Mouse (Mus musculus) hindbrain, postnatal 0 days (tissue): ENCODE data around the gene Myo1h. TPM values are rescaled to one million over a fixed set of nuclear protein-coding genes. Genes with fewer than 3 reads are reported as not detected.

Experiments
- ATAC-seq: fragments of 200-750 bp; cut with Nextera tagmentation; 2 replicates; pipeline ENCODE4 v1.8.0; 2017; ENCODE audit warnings: mild to moderate bottlenecking, moderate TSS enrichment, moderate library complexity
- DNase-seq: peaks from one replicate; pipeline ENCODE4 v3.0.0-alpha.2; 2015; ENCODE audit warnings: low spot score
- H3K27ac ChIP-seq: fragments of 300-500 bp; sonication (generic); 2 replicates; pipeline ENCODE4 v1.5.1; 2014; ENCODE audit warnings: mild to moderate bottlenecking
- H3K27me3 ChIP-seq: fragments of 300-500 bp; sonication (generic); 2 replicates; pipeline ENCODE4 v1.6.1; 2014; ENCODE audit warnings: low read length, mixed read lengths; ENCODE audit not compliant: insufficient read depth
- H3K36me3 ChIP-seq: fragments of 300-500 bp; sonication (generic); 2 replicates; pipeline ENCODE4 v1.6.1; 2014; ENCODE audit warnings: low read length, mixed read lengths; ENCODE audit not compliant: insufficient read depth
- H3K4me1 ChIP-seq: fragments of 300-500 bp; sonication (generic); 2 replicates; pipeline ENCODE4 v1.6.1; 2014; ENCODE audit warnings: antibody characterized with exemption, low read length, mixed read lengths; ENCODE audit not compliant: insufficient read depth
- H3K4me2 ChIP-seq: fragments of 300-500 bp; sonication (generic); 2 replicates; pipeline ENCODE4 v1.6.1; 2014; ENCODE audit warnings: low read depth, mild to moderate bottlenecking, low read length, moderate library complexity, mixed read lengths
- H3K4me3 ChIP-seq: fragments of 300-500 bp; sonication (generic); 2 replicates; pipeline ENCODE4 v1.5.1; 2014; ENCODE audit warnings: low read length
- H3K9ac ChIP-seq: fragments of 300-500 bp; sonication (generic); replicated peaks from 2 replicates; pipeline ENCODE4 v1.6.1; 2014; ENCODE audit warnings: mild to moderate bottlenecking, low read length, moderate library complexity, mixed read lengths
- H3K9me3 ChIP-seq: fragments of 300-500 bp; sonication (generic); 2 replicates; pipeline ENCODE4 v1.6.1; 2016; ENCODE audit warnings: low read length, mixed read lengths
- CTCF ChIP-seq: IDR thresholded peaks from 2 replicates; pipeline ENCODE4 v1.5.1; 2016; ENCODE audit warnings: antibody characterized with exemption, control low read depth, low read depth
- WGBS: fragments of 180-500 bp; shearing (Covaris S2); extraction: QIAGEN DNeasy Blood & Tissue Kit; methylation state at CpG from one replicate; pipeline ENCODE4 v1.1.7; 2014; 5-methylcytosine and 5-hydroxymethylcytosine counted together
- microRNA-seq, 2 experiments: library from miRNA; unstranded; fragments of <30 nt; microRNA quantifications; one replicate each; pipeline ENCODE4; 2016
- polyA plus RNA-seq: library from polyadenylated mRNA; unstranded; fragments of >200 nt; fragmentation: Nextera tagmentation; extraction: Ambion mirVana; gene quantifications from 2 replicates; pipeline ENCODE4 v1.2.1, GENCODE M21; 2015
- total RNA-seq: library from RNA; depleted of rRNA; stranded (reverse); fragments of >200 nt; gene quantifications from 2 replicates; pipeline ENCODE4 v1.2.3, GENCODE M21; 2014; rRNA removed

The Myo1h gene
- total and polyA plus RNA-seq, 2 experiments from 2014 or later = 0.56 TPM; not detected in 1

DNA sequence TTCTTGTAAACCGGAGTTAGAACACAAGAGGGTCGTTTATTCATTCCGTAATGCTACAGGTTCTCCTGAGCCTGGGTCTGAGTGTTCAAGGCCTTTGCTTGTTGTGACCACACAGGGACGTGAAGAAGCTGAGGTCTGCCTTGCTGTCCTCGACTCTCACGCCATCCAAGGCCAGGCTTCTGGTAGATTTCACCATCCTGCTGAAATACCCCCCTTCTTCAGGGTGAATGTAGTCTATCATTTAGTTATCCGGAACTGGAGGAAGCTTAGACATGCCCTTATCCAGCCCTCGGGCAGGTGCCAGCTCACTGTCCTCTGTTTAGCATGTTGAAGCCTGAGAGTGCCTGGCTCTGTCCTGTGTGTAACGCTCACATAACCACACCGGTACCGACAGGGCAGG, 119.9 kb downstream of the Myo1h start:
- Histone ChIP-seq H3K27me3 (no peaks in the 10 kb centered on the region), H3K36me3 (peaks cover 77% of the 10 kb centered on the region), H3K27ac (no peak overlapping the region), H3K9ac (no peak overlapping the region), H3K4me3 (no peak overlapping the region), H3K9me3 (no peaks in the 10 kb centered on the region), H3K4me2 (no peak overlapping the region), H3K4me1 (no peaks in the 10 kb centered on the region)
- no peak for DNase-seq
- TF ChIP-seq CTCF = no peak
- ATAC-seq = no peak
- WGBS = 96% methylated on average over 11 of the region's 11 CpGs

DNA sequence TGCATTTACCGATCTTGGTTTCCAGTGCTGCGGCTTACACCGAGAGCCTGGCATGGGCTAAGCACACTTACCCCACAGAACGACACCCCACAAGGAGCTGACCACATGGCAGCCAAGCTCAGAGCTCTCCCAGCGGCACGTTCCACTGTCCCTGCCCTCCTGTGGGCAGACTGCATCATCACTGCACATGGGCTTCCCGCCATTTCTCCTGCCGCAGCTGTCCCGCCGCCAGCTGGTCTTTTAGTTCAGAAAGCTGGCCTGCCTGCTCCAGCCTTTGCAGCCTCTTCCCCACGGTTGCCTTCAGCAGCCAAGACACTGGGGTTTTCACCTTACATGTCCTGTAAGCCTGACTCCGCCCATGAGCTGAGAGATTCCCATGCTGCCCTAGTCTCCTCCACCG, 121.5 kb downstream of the Myo1h start:
- H3K4me1 ChIP-seq = no peaks in the 10 kb centered on the region
- peaks cover 77% of the 10 kb centered on the region for H3K36me3 ChIP-seq
- no peak for ATAC-seq
- TF ChIP-seq CTCF = no peak
- H3K9me3 ChIP-seq = no peaks in the 10 kb centered on the region
- 80% methylated on average over 13 of the region's 13 CpGs for WGBS
- H3K9ac ChIP-seq = no peak overlapping the region
- H3K27ac ChIP-seq = no peak overlapping the region
- no peak overlapping the region for H3K4me2 ChIP-seq
- DNase-seq = no peak
- H3K27me3 ChIP-seq = no peaks in the 10 kb centered on the region
- H3K4me3 ChIP-seq = no peak overlapping the region

GRCm38 (mm10) chr5:114412361-114412998, 123.5 kb downstream of the Myo1h start:
- Histone ChIP-seq H3K9me3 (no peaks in the 10 kb centered on the region), H3K9ac (no peak overlapping the region), H3K27me3 (no peaks in the 10 kb centered on the region), H3K4me1 (no peaks in the 10 kb centered on the region), H3K27ac (no peak overlapping the region), H3K36me3 (peaks cover 83% of the 10 kb centered on the region), H3K4me3 (no peak overlapping the region), H3K4me2 (no peak overlapping the region)
- TF ChIP-seq CTCF = no peak
- 84% methylated on average over 23 of the region's 23 CpGs for WGBS
- ATAC-seq (no peak), DNase-seq (no peak)

GRCm38 (mm10) chr5:114413067-114413735, 124.2 kb downstream of the Myo1h start:
- DNase-seq = no peak
- Histone ChIP-seq H3K36me3 (peaks cover 82% of the 10 kb centered on the region), H3K9me3 (no peaks in the 10 kb centered on the region), H3K4me3 (no peak overlapping the region), H3K27ac (no peak overlapping the region), H3K27me3 (no peaks in the 10 kb centered on the region), H3K9ac (no peak overlapping the region), H3K4me2 (no peak overlapping the region), H3K4me1 (no peaks in the 10 kb centered on the region)
- 81% methylated on average over 16 of the region's 16 CpGs for WGBS
- TF ChIP-seq CTCF = no peak
- no peak for ATAC-seq

Small RNA genes within 50 kb of the gene (microRNA-seq; reads per million reads assigned to microRNA genes)
- gene Mir7027 = 0.35 to 0.36 reads per million in 2 experiments

Other genes starting within 250 kb of the Myo1h start
- gene Usp30, start 223.7 kb upstream of the Myo1h start, total RNA-seq = 47.2 and 54.9 TPM in 2 replicates
- 17.6 and 18.0 TPM in 2 replicates for gene Usp30, start 223.7 kb upstream of the Myo1h start, polyA plus RNA-seq
- 159 and 173 TPM in 2 replicates for gene Svop, start 197.6 kb upstream of the Myo1h start, total RNA-seq
- gene Svop, start 197.6 kb upstream of the Myo1h start, polyA plus RNA-seq = 73.8 and 81.3 TPM in 2 replicates
- 3.1 and 9.5 TPM in 2 replicates for gene Alkbh2, start 160.9 kb upstream of the Myo1h start, total RNA-seq
- gene Alkbh2, start 160.9 kb upstream of the Myo1h start, polyA plus RNA-seq = 7.6 and 8.0 TPM in 2 replicates
- gene Ung, start 158.8 kb upstream of the Myo1h start, total RNA-seq = 13.8 and 15.5 TPM in 2 replicates
- gene Ung, start 158.8 kb upstream of the Myo1h start, polyA plus RNA-seq = 13.8 and 14.0 TPM in 2 replicates
- 3.4 and 7.0 TPM in 2 replicates for gene Acacb, start 142.6 kb upstream of the Myo1h start, total RNA-seq
- 5.1 and 6.1 TPM in 2 replicates for gene Acacb, start 142.6 kb upstream of the Myo1h start, polyA plus RNA-seq
- gene Foxn4, start 15.4 kb upstream of the Myo1h start, total RNA-seq = 0.47 and 1.4 TPM in 2 replicates
- gene Foxn4, start 15.4 kb upstream of the Myo1h start, polyA plus RNA-seq = 0.36 and 0.47 TPM in 2 replicates
- 43.2 and 43.8 TPM in 2 replicates for gene Kctd10, start 91.3 kb downstream of the Myo1h start, total RNA-seq
- 47.5 and 48.0 TPM in 2 replicates for gene Kctd10, start 91.3 kb downstream of the Myo1h start, polyA plus RNA-seq
- 67.5 and 69.9 TPM in 2 replicates for gene Ube3b, start 91.4 kb downstream of the Myo1h start, total RNA-seq
- gene Ube3b, start 91.4 kb downstream of the Myo1h start, polyA plus RNA-seq = 31.1 and 31.4 TPM in 2 replicates
- 34.4 and 39.1 TPM in 2 replicates for gene Mmab, start 154.9 kb downstream of the Myo1h start, total RNA-seq
- gene Mmab, start 154.9 kb downstream of the Myo1h start, polyA plus RNA-seq = 35.9 and 36.8 TPM in 2 replicates
- 143 and 146 TPM in 2 replicates for gene Mvk, start 155.1 kb downstream of the Myo1h start, total RNA-seq
- 69.8 and 71.9 TPM in 2 replicates for gene Mvk, start 155.1 kb downstream of the Myo1h start, polyA plus RNA-seq